Mouse (Mus musculus): ENCODE measurements around the gene Glis3.

DNA sequence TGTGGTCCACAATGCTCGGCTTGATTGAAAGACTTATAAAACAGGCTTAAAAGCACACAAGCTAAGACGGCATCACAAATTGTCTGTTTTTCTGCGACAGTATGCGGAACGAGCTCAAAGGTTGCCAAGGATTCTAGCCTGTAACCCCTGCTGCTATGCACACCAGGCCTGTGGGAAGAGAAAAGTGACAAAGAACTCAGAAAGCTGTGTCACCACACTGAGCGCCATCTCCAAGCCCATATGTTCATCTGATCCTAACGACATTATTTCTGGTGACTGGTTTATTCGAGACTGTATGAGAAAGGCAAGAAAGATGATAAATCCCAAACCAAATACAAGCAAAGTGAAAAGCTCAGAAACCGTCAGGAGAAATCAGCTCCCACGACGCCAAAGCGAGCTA, 144.9 kb downstream of the Glis3 start:
- no peak for TF ChIP-seq CTCF (IDR thresholded peaks at IDR 0.05; ENCODE audit: low read depth)
- no peak for TF ChIP-seq EP300 (optimal IDR thresholded peaks at IDR 0.05)

Data from stomach, postnatal 0 days (tissue).